24 mouse cellular contexts compared by ENCODE assay signal in the genomic region with DNA sequence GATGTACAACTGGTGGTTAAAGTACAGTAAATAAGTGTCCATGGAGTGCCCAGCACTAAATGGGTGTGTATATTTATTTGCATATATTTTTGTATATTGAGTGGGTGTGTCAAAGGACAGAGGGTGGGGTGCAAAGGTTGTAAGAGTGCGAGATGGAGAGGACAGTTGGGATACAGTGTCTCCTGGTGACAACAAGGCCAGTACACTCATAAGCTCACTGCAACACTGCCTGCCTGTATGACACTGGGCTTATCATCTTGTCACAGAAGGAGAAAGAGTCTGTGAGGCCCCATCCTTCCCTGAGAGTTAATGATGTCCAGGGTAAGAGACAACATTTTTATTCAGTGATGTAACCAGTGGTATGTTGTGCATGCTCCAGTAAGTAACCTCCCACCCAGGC.
DNase-seq lines count a peak whose midpoint lies in the region; ATAC-seq and TF ChIP-seq lines count a peak whose summit lies in the region.
"Had no signal": no experiment of that assay in that cellular context is flagged by ENCODE, and none has a peak within 500 bp of the region (broad histone marks: within the 10 kb centered on the region; RNA-seq: fewer than 3 reads in every experiment).

No protein-coding gene starts in this region.

- no peaks in the 10 kb centered on the region for H3K27me3 ChIP-seq in liver, embryonic 12.5 days (replicated peaks)
- no peaks in the 10 kb centered on the region for H3K27me3 ChIP-seq in liver, postnatal 0 days (ENCODE audit: insufficient read depth, low read length)
- no peaks in the 10 kb centered on the region for H3K27me3 ChIP-seq in midbrain, embryonic 13.5 days
- H3K27me3 ChIP-seq in midbrain, embryonic 14.5 days (ENCODE audit: control insufficient read depth, insufficient read depth, low read length): no peaks in the 10 kb centered on the region
- H3K27me3 ChIP-seq: embryonic facial prominence, embryonic 13.5 days; forebrain, embryonic 12.5 days; forebrain, embryonic 15.5 days; heart, embryonic 13.5 days; hindbrain, embryonic 15.5 days had no signal

- H3K9me3 ChIP-seq in liver, embryonic 12.5 days (replicated peaks): no peaks in the 10 kb centered on the region
- no peaks in the 10 kb centered on the region for H3K9me3 ChIP-seq in liver, postnatal 0 days (ENCODE audit: low read length)
- no peaks in the 10 kb centered on the region for H3K9me3 ChIP-seq in midbrain, embryonic 13.5 days
- no peaks in the 10 kb centered on the region for H3K9me3 ChIP-seq in midbrain, embryonic 14.5 days (ENCODE audit: control insufficient read depth, low read length)
- H3K9me3 ChIP-seq: embryonic facial prominence, embryonic 13.5 days; forebrain, embryonic 12.5 days; forebrain, embryonic 15.5 days; heart, embryonic 10.5 days; heart, embryonic 13.5 days; hindbrain, embryonic 15.5 days had no signal

- no peak overlapping the region for H3K27ac ChIP-seq in liver, embryonic 12.5 days
- no peak overlapping the region for H3K27ac ChIP-seq in liver, postnatal 0 days (ENCODE audit: low read depth)
- H3K27ac ChIP-seq in midbrain, embryonic 13.5 days: no peak overlapping the region
- H3K27ac ChIP-seq in midbrain, embryonic 14.5 days (replicated peaks; ENCODE audit: low read depth, low read length): no peak overlapping the region
- H3K27ac ChIP-seq: embryonic facial prominence, embryonic 13.5 days; forebrain, embryonic 12.5 days; forebrain, embryonic 15.5 days; heart, adult 2 months; heart, embryonic 10.5 days; heart, embryonic 13.5 days; hindbrain, embryonic 15.5 days had no signal

- no peak for DNase-seq in liver, postnatal 0 days
- no peak for DNase-seq in midbrain, embryonic 14.5 days
- DNase-seq in cerebellum, adult 9-10 months: no peak
- DNase-seq: adrenal gland, adult 8-10 months; adrenal gland, postnatal 25 days; cerebellum, adult 11-12 months; cerebellum, adult 8-10 months; cerebellum, postnatal 14 days; gastrocnemius, postnatal 25 days; heart, adult 2 months; heart, postnatal 14 days; heart, postnatal 4 days had no signal

- H3K4me3 ChIP-seq in liver, embryonic 12.5 days: no peak overlapping the region
- no peak overlapping the region for H3K4me3 ChIP-seq in liver, postnatal 0 days (ENCODE audit: low read depth, low read length)
- no peak overlapping the region for H3K4me3 ChIP-seq in midbrain, embryonic 13.5 days (replicated peaks)
- no peak overlapping the region for H3K4me3 ChIP-seq in midbrain, embryonic 14.5 days (replicated peaks; ENCODE audit: low read depth, low read length)
- H3K4me3 ChIP-seq: embryonic facial prominence, embryonic 13.5 days; erythroblast, embryonic 14.5 days; forebrain, embryonic 12.5 days; forebrain, embryonic 15.5 days; heart, adult 2 months; heart, embryonic 10.5 days; heart, embryonic 13.5 days; hindbrain, embryonic 15.5 days had no signal

- no peaks in the 10 kb centered on the region for H3K4me1 ChIP-seq in liver, embryonic 12.5 days
- no peaks in the 10 kb centered on the region for H3K4me1 ChIP-seq in liver, postnatal 0 days (ENCODE audit: insufficient read depth)
- no peaks in the 10 kb centered on the region for H3K4me1 ChIP-seq in midbrain, embryonic 13.5 days (replicated peaks)
- no peaks in the 10 kb centered on the region for H3K4me1 ChIP-seq in midbrain, embryonic 14.5 days (ENCODE audit: control insufficient read depth, insufficient read depth, low read length)
- H3K4me1 ChIP-seq: embryonic facial prominence, embryonic 13.5 days; forebrain, embryonic 12.5 days; forebrain, embryonic 15.5 days; heart, embryonic 10.5 days; heart, embryonic 13.5 days; hindbrain, embryonic 15.5 days had no signal

- TF ChIP-seq CTCF in liver, postnatal 0 days (IDR thresholded peaks at IDR 0.05; ENCODE audit: low read depth): no peak

- no peak overlapping the region for H3K9ac ChIP-seq in liver, embryonic 12.5 days
- no peak overlapping the region for H3K9ac ChIP-seq in liver, postnatal 0 days (replicated peaks)
- H3K9ac ChIP-seq in midbrain, embryonic 13.5 days (replicated peaks): no peak overlapping the region
- no peak overlapping the region for H3K9ac ChIP-seq in midbrain, embryonic 14.5 days (replicated peaks; ENCODE audit: low read length)
- H3K9ac ChIP-seq: embryonic facial prominence, embryonic 13.5 days; forebrain, embryonic 12.5 days; forebrain, embryonic 15.5 days; heart, embryonic 13.5 days; hindbrain, embryonic 15.5 days had no signal

- peak; percentile 44; the same call in 1 of the 2 replicates for ATAC-seq in liver, embryonic 12.5 days
- ATAC-seq in liver, postnatal 0 days: no peak
- 0 out of 2 replicates have a peak, but pooled peaks have one; percentile 24 for ATAC-seq in midbrain, embryonic 13.5 days
- no peak for ATAC-seq in midbrain, embryonic 14.5 days (ENCODE audit: low FRiP score, low TSS enrichment)
- peak; percentile 90 for ATAC-seq in megakaryocyte-erythroid progenitor cell, adult 5-6 weeks (replicated peaks; ENCODE audit: low FRiP score, low TSS enrichment, poor library complexity, severe bottlenecking)
- ATAC-seq: activated CD4-positive, CD25-positive, alpha-beta regulatory T cell, adult 4 months; CD4-positive, CD25-positive, alpha-beta regulatory T cell, adult 4 months; forebrain, embryonic 15.5 days had no signal

- no peak for TF ChIP-seq EP300 in liver, postnatal 0 days (IDR thresholded peaks at IDR 0.05; ENCODE audit: low read depth)

- H3K36me3 ChIP-seq in liver, embryonic 12.5 days: no peaks in the 10 kb centered on the region
- H3K36me3 ChIP-seq in liver, postnatal 0 days (replicated peaks; ENCODE audit: insufficient read depth, low read length): no peaks in the 10 kb centered on the region
- H3K36me3 ChIP-seq in midbrain, embryonic 13.5 days: no peaks in the 10 kb centered on the region
- no peaks in the 10 kb centered on the region for H3K36me3 ChIP-seq in midbrain, embryonic 14.5 days (ENCODE audit: control insufficient read depth, insufficient read depth, low read length)
- H3K36me3 ChIP-seq: embryonic facial prominence, embryonic 13.5 days; forebrain, embryonic 12.5 days; forebrain, embryonic 15.5 days; heart, embryonic 10.5 days; heart, embryonic 13.5 days; hindbrain, embryonic 15.5 days had no signal

- 33% methylated on average over 1 of the region's 1 CpGs for WGBS in liver, embryonic 12.5 days (ENCODE audit: insufficient replicate concordance)
- 75% methylated on average over 1 of the region's 1 CpGs for WGBS in liver, postnatal 0 days (ENCODE audit: insufficient replicate concordance)
- WGBS in midbrain, embryonic 13.5 days: 85% methylated on average over 1 of the region's 1 CpGs
- WGBS in midbrain, embryonic 14.5 days: 91% methylated on average over 1 of the region's 1 CpGs

- H3K4me2 ChIP-seq in liver, embryonic 12.5 days: no peak overlapping the region
- no peak overlapping the region for H3K4me2 ChIP-seq in liver, postnatal 0 days (ENCODE audit: low read depth, low read length)
- no peak overlapping the region for H3K4me2 ChIP-seq in midbrain, embryonic 13.5 days (replicated peaks)
- no peak overlapping the region for H3K4me2 ChIP-seq in midbrain, embryonic 14.5 days (ENCODE audit: low read length)
- H3K4me2 ChIP-seq: embryonic facial prominence, embryonic 13.5 days; forebrain, embryonic 12.5 days; forebrain, embryonic 15.5 days; heart, embryonic 13.5 days; hindbrain, embryonic 15.5 days had no signal

Comparison
In these comparisons a context has a peak if more than half of its experiments do, and no peak if none do; other contexts are left out.
1. ATAC-seq: peak in liver, embryonic 12.5 days (single experiment), midbrain, embryonic 13.5 days (single experiment) and megakaryocyte-erythroid progenitor cell, adult 5-6 weeks (single experiment); none in liver, postnatal 0 days (single experiment) and midbrain, embryonic 14.5 days (single experiment).